ENCODE assay signal across 15 mouse cellular contexts in the genomic region with DNA sequence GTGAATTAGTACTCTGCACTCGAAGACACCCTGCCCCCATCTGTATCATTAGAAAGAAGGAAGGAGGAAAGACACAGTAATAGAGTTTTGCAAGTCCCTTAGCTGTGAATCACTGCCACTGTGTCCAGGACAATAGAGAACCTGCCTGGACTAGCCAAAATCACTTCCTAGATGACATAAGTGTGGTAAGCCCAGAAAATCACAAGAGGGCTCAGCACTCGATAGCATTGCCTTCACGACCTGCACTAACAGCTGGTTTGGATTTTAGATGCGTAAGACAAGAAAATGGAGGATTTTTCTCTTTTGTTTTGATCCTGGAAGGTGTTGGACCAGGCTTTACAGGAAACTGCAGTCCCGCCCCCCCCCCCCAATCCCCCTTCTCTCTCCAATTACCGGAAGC. TPM values are rescaled to one million over a fixed set of nuclear protein-coding genes. Genes with fewer than 3 reads are reported as not detected.
A peak's percentile ranks its signal among the peaks of the same experiment; 100 is the strongest.
DNase-seq lines count a peak whose midpoint lies in the region; ATAC-seq and TF ChIP-seq lines count a peak whose summit lies in the region.
"Had no signal": no experiment of that assay in that cellular context is flagged by ENCODE, and none has a peak within 500 bp of the region (broad histone marks: within the 10 kb centered on the region; RNA-seq: fewer than 3 reads in every experiment).

No protein-coding gene starts in this region.

- H3K4me2 ChIP-seq in heart, embryonic 15.5 days = no peak overlapping the region
- H3K4me2 ChIP-seq in limb, embryonic 12.5 days = no peak overlapping the region
- H3K4me2 ChIP-seq in forebrain, embryonic 16.5 days (ENCODE audit: low read length) = no peak overlapping the region

- intact Hi-C loops in left cerebral cortex, adult 2 months (cut with DNase I) = no loop called here
- intact Hi-C loops in left cerebral cortex, postnatal 36 days (cut with DNase I) = no loop called here

- H3K27ac ChIP-seq in heart, embryonic 15.5 days = peak overlapping the region; percentile 32; the same call in 1 of the 2 replicates
- H3K27ac ChIP-seq in left cerebral cortex, adult 2 months = peak overlapping the region; percentile 36; the same call in 1 of the 2 replicates
- peak overlapping the region; percentile 79; the same call in 1 of the 2 replicates for H3K27ac ChIP-seq in embryonic facial prominence, embryonic 10.5 days (replicated peaks)
- peak overlapping the region; percentile 64; the same call in 1 of the 2 replicates for H3K27ac ChIP-seq in limb, embryonic 12.5 days
- no peak overlapping the region for H3K27ac ChIP-seq in forebrain, embryonic 16.5 days (ENCODE audit: low read length)

- TF ChIP-seq CTCF in left cerebral cortex, adult 2 months (IDR thresholded peaks at IDR 0.05) = no peak

- DNase-seq in heart, postnatal 4 days = no peak
- no peak for DNase-seq in left cerebral cortex, adult 2 months (ENCODE audit: extremely low spot score in 1 of 2, low spot score in 2 of 2)
- DNase-seq in left cerebral cortex, postnatal 36 days (ENCODE audit: low spot score in 2 of 2) = no peak
- peak; percentile 43 for DNase-seq in embryonic facial prominence, embryonic 10.5 days (ENCODE audit: low spot score)
- DNase-seq in cerebellum, postnatal 14 days = no peak
- DNase-seq: adrenal gland, adult 2 months; cerebellum, postnatal 25 days; layer of hippocampus, postnatal 36 days; liver; lung, postnatal 14 days; midbrain, embryonic 14.5 days had no signal

- no peaks in the 10 kb centered on the region for H3K36me3 ChIP-seq in heart, embryonic 15.5 days
- no peaks in the 10 kb centered on the region for H3K36me3 ChIP-seq in embryonic facial prominence, embryonic 10.5 days (replicated peaks)
- H3K36me3 ChIP-seq in limb, embryonic 12.5 days = no peaks in the 10 kb centered on the region
- no peaks in the 10 kb centered on the region for H3K36me3 ChIP-seq in forebrain, embryonic 16.5 days (ENCODE audit: control insufficient read depth, insufficient read depth)

- WGBS in heart, embryonic 15.5 days = 44% methylated on average over 6 of the region's 6 CpGs
- WGBS in embryonic facial prominence, embryonic 10.5 days = 38% methylated on average over 6 of the region's 6 CpGs
- WGBS in limb, embryonic 12.5 days = 17% methylated on average over 6 of the region's 6 CpGs
- WGBS in forebrain, embryonic 16.5 days = 58% methylated on average over 6 of the region's 6 CpGs

- no peaks in the 10 kb centered on the region for H3K4me1 ChIP-seq in heart, embryonic 15.5 days (replicated peaks)
- peaks cover 22% of the 10 kb centered on the region for H3K4me1 ChIP-seq in embryonic facial prominence, embryonic 10.5 days
- H3K4me1 ChIP-seq in limb, embryonic 12.5 days (replicated peaks) = peaks cover 13% of the 10 kb centered on the region
- no peaks in the 10 kb centered on the region for H3K4me1 ChIP-seq in forebrain, embryonic 16.5 days (replicated peaks; ENCODE audit: control insufficient read depth, insufficient read depth, low read length)

- H3K27me3 ChIP-seq in heart, embryonic 15.5 days = no peaks in the 10 kb centered on the region
- peaks cover 3% of the 10 kb centered on the region; the same call in 1 of the 2 replicates for H3K27me3 ChIP-seq in embryonic facial prominence, embryonic 10.5 days (replicated peaks; ENCODE audit: low read depth, poor library complexity, severe bottlenecking)
- no peaks in the 10 kb centered on the region for H3K27me3 ChIP-seq in limb, embryonic 12.5 days
- H3K27me3 ChIP-seq in forebrain, embryonic 16.5 days (replicated peaks; ENCODE audit: control insufficient read depth, insufficient read depth, low read length) = peaks cover under 1% of the 10 kb centered on the region; the same call in 1 of the 2 replicates

- H3K9me3 ChIP-seq in heart, embryonic 15.5 days (replicated peaks) = no peaks in the 10 kb centered on the region
- no peaks in the 10 kb centered on the region; the same call in 1 of the 2 replicates for H3K9me3 ChIP-seq in embryonic facial prominence, embryonic 10.5 days
- H3K9me3 ChIP-seq in limb, embryonic 12.5 days = no peaks in the 10 kb centered on the region
- H3K9me3 ChIP-seq in forebrain, embryonic 16.5 days (ENCODE audit: control insufficient read depth, low read length) = 0 out of 2 replicates have a peak, but pooled peaks cover 2% of the 10 kb centered on the region

- H3K9ac ChIP-seq in heart, embryonic 15.5 days = no peak overlapping the region
- no peak overlapping the region for H3K9ac ChIP-seq in limb, embryonic 12.5 days (replicated peaks)
- H3K9ac ChIP-seq in forebrain, embryonic 16.5 days (replicated peaks; ENCODE audit: low read depth, low read length) = no peak overlapping the region

- ATAC-seq in heart, embryonic 15.5 days (replicated peaks; ENCODE audit: insufficient number of reproducible peaks, insufficient read depth, low FRiP score, low read depth) = no peak
- ATAC-seq in limb, embryonic 12.5 days (ENCODE audit: insufficient number of reproducible peaks, insufficient read depth, low FRiP score, low TSS enrichment, low read depth) = no peak
- no peak for ATAC-seq in forebrain, embryonic 16.5 days
- ATAC-seq: intestine, postnatal 0 days had no signal

- no peak overlapping the region for H3K4me3 ChIP-seq in heart, embryonic 15.5 days
- H3K4me3 ChIP-seq in left cerebral cortex, adult 2 months = no peak overlapping the region
- no peak overlapping the region for H3K4me3 ChIP-seq in embryonic facial prominence, embryonic 10.5 days
- no peak overlapping the region for H3K4me3 ChIP-seq in limb, embryonic 12.5 days (replicated peaks)
- no peak overlapping the region for H3K4me3 ChIP-seq in forebrain, embryonic 16.5 days (replicated peaks; ENCODE audit: low read length)

RNA-seq across cellular contexts. Expression of gene Elk3, which starts 6.0 kb away (rescaled TPM):
- polyA plus RNA-seq in heart, embryonic 15.5 days (2015; fragmentation: Nextera tagmentation; extraction: Ambion mirVana) = 31.7 and 33.5 TPM in 2 replicates
- 100 to 1,000 TPM; 102 to 103 TPM for total RNA-seq in heart, postnatal 4 days (2021)
- 10 to 100 TPM in 1 of 2 experiments, 1 to 10 TPM in 1; 8.6 to 11.9 TPM for total RNA-seq in left cerebral cortex, adult 2 months (2021)
- total RNA-seq in left cerebral cortex, postnatal 36 days (2021) = 10 to 100 TPM in 1 of 2 experiments, 1 to 10 TPM in 1; 9.4 to 11.4 TPM
- 25.3 and 30.6 TPM in 2 replicates for polyA plus RNA-seq in embryonic facial prominence, embryonic 10.5 days (2016; fragmentation: Nextera tagmentation; extraction: Ambion mirVana)
- 47.2 and 47.8 TPM in 2 replicates for polyA plus RNA-seq in limb, embryonic 12.5 days (2016; fragmentation: Nextera tagmentation; extraction: Ambion mirVana)
- 6.6 and 9.8 TPM in 2 replicates for polyA plus RNA-seq in forebrain, embryonic 16.5 days (2015; fragmentation: Nextera tagmentation; extraction: Ambion mirVana)
